Mouse (Mus musculus): ENCODE measurements around the gene Hydin. TPM values are rescaled to one million over a fixed set of nuclear protein-coding genes. Genes with fewer than 3 reads are reported as not detected.
A peak's percentile ranks its signal among the peaks of the same experiment; 100 is the strongest.

Gene Hydin
- polyA plus RNA-seq, 1 experiment from 2014 or later, result 0.34 TPM

DNA sequence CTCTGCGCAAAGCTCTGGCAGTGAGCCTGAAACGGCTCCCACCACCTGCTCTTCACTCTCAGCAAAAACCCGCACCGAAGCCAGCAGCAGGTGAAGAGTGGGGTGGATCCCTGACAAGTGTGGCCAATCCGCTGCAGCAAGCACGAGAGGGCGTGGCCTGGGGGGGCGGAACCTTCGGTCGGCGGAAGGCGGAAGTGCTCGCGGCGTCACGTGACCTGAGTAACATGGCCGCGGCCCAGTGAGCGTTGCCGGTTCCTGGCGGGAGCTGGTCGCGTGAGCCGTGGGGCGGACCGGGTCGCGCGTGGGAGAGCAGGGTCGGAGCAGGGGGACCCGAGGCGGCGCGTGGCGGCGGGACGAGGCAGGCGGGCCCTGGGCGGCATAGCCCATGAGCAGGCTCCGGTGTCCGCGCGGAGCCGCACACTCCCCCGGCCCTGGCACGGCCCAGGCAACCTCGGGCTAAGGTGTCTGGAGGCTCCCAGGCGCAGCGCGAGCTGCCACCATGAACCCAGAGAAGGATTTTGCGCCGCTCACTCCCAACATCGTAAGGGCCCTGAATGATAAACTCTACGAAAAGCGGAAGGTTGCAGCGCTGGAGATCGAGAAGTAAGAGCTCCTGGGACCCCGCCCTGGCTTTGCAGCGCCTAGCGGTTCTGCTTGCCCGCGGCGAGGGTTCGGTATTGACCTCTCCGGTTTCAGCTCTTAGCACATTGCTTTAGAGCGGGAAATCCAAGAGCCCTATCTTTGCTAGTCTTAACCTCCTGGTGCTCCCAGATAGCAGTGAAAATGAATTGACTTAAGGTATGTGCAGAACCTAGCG is 351.8 kb downstream of the Hydin start, which contains the start of gene Vac14:
Gene Vac14, plus strand, starts transcription at position 195 of the 817 bp plus-strand sequence.
- Histone ChIP-seq H3K4me2 (peak within 1 kb of the TSS; percentile 83), H3K36me3 (no peaks in the 10 kb centered on the region), H3K9me3 (no peaks in the 10 kb centered on the region), H3K27me3 (no peaks in the 10 kb centered on the region; the same call in 1 of the 2 replicates), H3K9ac (peak within 1 kb of the TSS; percentile 69), H3K4me1 (peaks cover 18% of the 10 kb centered on the region), H3K27ac (no peak within 1 kb of the TSS), H3K4me3 (peak within 1 kb of the TSS; percentile 82)
- WGBS, result under 1% methylated on average over 67 of the region's 67 CpGs
- peak; percentile 93 for ATAC-seq (ENCODE audit: borderline replicate concordance, extremely low read depth, low FRiP score, low TSS enrichment)

GRCm38 (mm10) chr8:110619208-110619574 is 352.4 kb downstream of the Hydin start:
- H3K4me1 ChIP-seq, result peaks cover 18% of the 10 kb centered on the region
- peak overlapping the region; percentile 83 for H3K4me2 ChIP-seq
- no peaks in the 10 kb centered on the region for H3K27me3 ChIP-seq
- ATAC-seq (ENCODE audit: borderline replicate concordance, extremely low read depth, low FRiP score, low TSS enrichment), result no peak
- H3K4me3 ChIP-seq, result peak overlapping the region; percentile 82
- H3K9me3 ChIP-seq, result no peaks in the 10 kb centered on the region
- peak overlapping the region; percentile 69 for H3K9ac ChIP-seq
- no peaks in the 10 kb centered on the region for H3K36me3 ChIP-seq
- WGBS, result 23% methylated on average over 8 of the region's 8 CpGs
- H3K27ac ChIP-seq, result no peak overlapping the region

DNA sequence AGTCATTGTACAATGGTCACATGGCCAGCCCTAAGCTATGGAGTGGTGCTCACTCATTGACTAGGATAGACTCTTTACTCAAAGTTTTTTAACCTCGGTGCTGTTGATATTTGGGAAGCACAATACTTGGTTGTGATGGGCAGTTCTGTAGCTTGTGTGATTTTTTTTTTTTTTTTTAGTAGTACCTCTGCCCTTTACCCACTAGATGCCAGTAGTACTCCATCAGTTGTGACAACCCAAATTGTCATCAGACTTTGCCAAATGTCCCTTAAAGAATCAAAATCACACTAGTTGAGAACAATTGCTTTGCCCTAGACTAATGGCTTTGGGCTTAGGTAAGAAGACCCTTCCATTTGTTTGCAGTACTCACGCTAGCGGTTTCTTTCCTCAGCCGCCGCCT is 353.1 kb downstream of the Hydin start:
- 88% methylated on average over 5 of the region's 5 CpGs for WGBS
- Histone ChIP-seq H3K9me3 (no peaks in the 10 kb centered on the region), H3K27me3 (no peaks in the 10 kb centered on the region), H3K4me2 (peak overlapping the region; percentile 83), H3K4me3 (peak overlapping the region; percentile 82; the same call in 1 of the 2 replicates), H3K36me3 (no peaks in the 10 kb centered on the region), H3K27ac (no peak overlapping the region), H3K9ac (no peak overlapping the region), H3K4me1 (peaks cover 18% of the 10 kb centered on the region)
- no peak for ATAC-seq (ENCODE audit: borderline replicate concordance, extremely low read depth, low FRiP score, low TSS enrichment)

DNA sequence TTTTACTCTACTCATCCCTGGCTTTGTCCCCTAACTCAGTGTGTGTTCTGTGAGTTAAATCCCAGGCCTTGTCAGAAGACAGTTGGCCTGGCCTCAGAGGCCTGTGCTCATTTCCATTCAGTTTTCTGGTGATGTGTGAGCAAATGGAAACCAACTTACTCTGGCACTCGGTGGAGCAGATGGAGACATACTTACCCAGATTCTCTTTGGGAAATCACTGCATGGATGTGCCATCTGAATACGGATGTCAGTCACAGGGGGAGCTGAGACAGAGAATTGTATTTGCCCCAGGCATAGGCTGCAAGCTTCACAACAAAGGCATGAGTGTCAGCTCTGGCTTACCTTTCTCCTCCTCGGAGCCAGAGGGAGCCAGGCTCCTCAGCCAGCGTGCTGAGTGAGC is 359.7 kb downstream of the Hydin start:
- Histone ChIP-seq H3K27ac (no peak overlapping the region), H3K27me3 (no peaks in the 10 kb centered on the region), H3K36me3 (no peaks in the 10 kb centered on the region), H3K9ac (no peak overlapping the region), H3K9me3 (no peaks in the 10 kb centered on the region), H3K4me3 (no peak overlapping the region), H3K4me2 (no peak overlapping the region), H3K4me1 (peaks cover 10% of the 10 kb centered on the region)
- 79% methylated on average over 4 of the region's 4 CpGs for WGBS
- ATAC-seq (ENCODE audit: borderline replicate concordance, extremely low read depth, low FRiP score, low TSS enrichment), result no peak

GRCm38 (mm10) chr8:110629245-110630063 is 362.7 kb downstream of the Hydin start:
- Histone ChIP-seq H3K9ac (no peak overlapping the region), H3K27me3 (no peaks in the 10 kb centered on the region), H3K4me3 (no peak overlapping the region), H3K9me3 (no peaks in the 10 kb centered on the region), H3K27ac (no peak overlapping the region), H3K4me1 (peaks cover 10% of the 10 kb centered on the region), H3K4me2 (no peak overlapping the region), H3K36me3 (peaks cover 18% of the 10 kb centered on the region)
- WGBS, result 62% methylated on average over 9 of the region's 9 CpGs
- no peak for ATAC-seq (ENCODE audit: borderline replicate concordance, extremely low read depth, low FRiP score, low TSS enrichment)

- no peak for ATAC-seq (ENCODE audit: borderline replicate concordance, extremely low read depth, low FRiP score, low TSS enrichment)
- Histone ChIP-seq H3K4me1 (peaks cover 10% of the 10 kb centered on the region), H3K27me3 (no peaks in the 10 kb centered on the region), H3K9me3 (no peaks in the 10 kb centered on the region), H3K9ac (no peak overlapping the region), H3K4me2 (no peak overlapping the region), H3K36me3 (peaks cover 21% of the 10 kb centered on the region), H3K4me3 (no peak overlapping the region), H3K27ac (no peak overlapping the region)
- WGBS, result 87% methylated on average over 3 of the region's 3 CpGs
Measured at GRCm38 (mm10) chr8:110630079-110630478, 363.3 kb downstream of the Hydin start.

GRCm38 (mm10) chr8:110630571-110631071 is 363.8 kb downstream of the Hydin start:
- Histone ChIP-seq H3K27me3 (no peaks in the 10 kb centered on the region), H3K4me2 (peak overlapping the region; percentile 20; the same call in 1 of the 2 replicates), H3K27ac (peak overlapping the region; percentile 59), H3K9me3 (no peaks in the 10 kb centered on the region), H3K9ac (no peak overlapping the region), H3K36me3 (peaks cover 26% of the 10 kb centered on the region), H3K4me3 (no peak overlapping the region), H3K4me1 (peaks cover 10% of the 10 kb centered on the region)
- WGBS, result 59% methylated on average over 8 of the region's 8 CpGs
- peak; percentile 68 for ATAC-seq (ENCODE audit: borderline replicate concordance, extremely low read depth, low FRiP score, low TSS enrichment)

- no peak overlapping the region; the same call in 1 of the 2 replicates for H3K4me2 ChIP-seq
- H3K9ac ChIP-seq, result no peak overlapping the region
- no peak overlapping the region; the same call in 1 of the 2 replicates for H3K27ac ChIP-seq
- peaks cover 10% of the 10 kb centered on the region for H3K4me1 ChIP-seq
- no peaks in the 10 kb centered on the region for H3K9me3 ChIP-seq
- no peak for ATAC-seq (ENCODE audit: borderline replicate concordance, extremely low read depth, low FRiP score, low TSS enrichment)
- peaks cover 29% of the 10 kb centered on the region for H3K36me3 ChIP-seq
- H3K27me3 ChIP-seq, result no peaks in the 10 kb centered on the region
- H3K4me3 ChIP-seq, result no peak overlapping the region
- 91% methylated on average over 7 of the region's 7 CpGs for WGBS
Measured at GRCm38 (mm10) chr8:110631201-110631600, 364.4 kb downstream of the Hydin start.

- WGBS, result 94% methylated on average over 3 of the region's 3 CpGs
- H3K36me3 ChIP-seq, result peaks cover 45% of the 10 kb centered on the region
- H3K4me2 ChIP-seq, result no peak overlapping the region
- no peaks in the 10 kb centered on the region for H3K9me3 ChIP-seq
- H3K9ac ChIP-seq, result no peak overlapping the region
- no peaks in the 10 kb centered on the region for H3K27me3 ChIP-seq
- H3K27ac ChIP-seq, result no peak overlapping the region
- H3K4me1 ChIP-seq, result peaks cover 10% of the 10 kb centered on the region
- no peak for ATAC-seq (ENCODE audit: borderline replicate concordance, extremely low read depth, low FRiP score, low TSS enrichment)
- no peak overlapping the region for H3K4me3 ChIP-seq
Measured at GRCm38 (mm10) chr8:110633814-110634213, 367.0 kb downstream of the Hydin start.

- Histone ChIP-seq H3K36me3 (peaks cover 46% of the 10 kb centered on the region), H3K4me3 (no peak overlapping the region), H3K9me3 (no peaks in the 10 kb centered on the region), H3K4me1 (no peaks in the 10 kb centered on the region), H3K27ac (no peak overlapping the region), H3K27me3 (no peaks in the 10 kb centered on the region), H3K4me2 (no peak overlapping the region), H3K9ac (no peak overlapping the region)
- 89% methylated on average over 6 of the region's 6 CpGs for WGBS
- ATAC-seq (ENCODE audit: borderline replicate concordance, extremely low read depth, low FRiP score, low TSS enrichment), result no peak
Measured at GRCm38 (mm10) chr8:110636182-110636581, 369.4 kb downstream of the Hydin start.

GRCm38 (mm10) chr8:110642331-110642730 is 375.6 kb downstream of the Hydin start:
- Histone ChIP-seq H3K4me1 (no peaks in the 10 kb centered on the region), H3K9me3 (no peaks in the 10 kb centered on the region), H3K27ac (no peak overlapping the region), H3K4me2 (no peak overlapping the region), H3K36me3 (peaks cover 14% of the 10 kb centered on the region), H3K4me3 (no peak overlapping the region), H3K9ac (no peak overlapping the region), H3K27me3 (no peaks in the 10 kb centered on the region)
- ATAC-seq (ENCODE audit: borderline replicate concordance, extremely low read depth, low FRiP score, low TSS enrichment), result no peak
- WGBS, result 88% methylated on average over 5 of the region's 5 CpGs

Data from lung, embryonic 15.5 days (tissue).